Mouse (Mus musculus) limb, embryonic 11.5 days (tissue): Measurements from ENCODE around the gene Nol10. TPM values are rescaled to one million over a fixed set of nuclear protein-coding genes. Genes with fewer than 3 reads are reported as not detected.

ENCODE experiments used
- ATAC-seq: fragments of 200-750 bp; cut with Nextera tagmentation; 2 replicates; pipeline ENCODE4 v1.8.0; 2017; ENCODE audit warnings: low read depth; ENCODE audit not compliant: insufficient number of reproducible peaks, low FRiP score, low TSS enrichment
- DNase-seq: peaks from one replicate; pipeline ENCODE4 v3.0.0-alpha.2; 2015; ENCODE audit warnings: low spot score
- H3K27ac ChIP-seq: fragments of 300-500 bp; sonication (generic); replicated peaks from 2 replicates; pipeline ENCODE4 v1.5.1; 2014; ENCODE audit warnings: low read depth, mild to moderate bottlenecking, low read length
- H3K27me3 ChIP-seq: fragments of 300-500 bp; sonication (generic); 2 replicates; pipeline ENCODE4 v1.6.1; 2014; ENCODE audit warnings: mild to moderate bottlenecking, low read length, mixed read lengths; ENCODE audit not compliant: control insufficient read depth, insufficient read depth
- H3K36me3 ChIP-seq: fragments of 300-500 bp; sonication (generic); 2 replicates; pipeline ENCODE4 v1.6.1; 2014; ENCODE audit warnings: mild to moderate bottlenecking, low read length, moderate library complexity, mixed read lengths; ENCODE audit not compliant: control insufficient read depth, insufficient read depth
- H3K4me1 ChIP-seq: fragments of 300-500 bp; sonication (generic); 2 replicates; pipeline ENCODE4 v1.6.1; 2014; ENCODE audit warnings: low read length, mixed read lengths; ENCODE audit not compliant: control insufficient read depth, insufficient read depth
- H3K4me2 ChIP-seq: fragments of 300-500 bp; sonication (generic); 2 replicates; pipeline ENCODE4 v1.6.1; 2014; ENCODE audit warnings: low read depth, mild to moderate bottlenecking, moderate library complexity; ENCODE audit not compliant: severe bottlenecking
- H3K4me3 ChIP-seq: fragments of 300-500 bp; sonication (generic); 2 replicates; pipeline ENCODE4 v1.5.1; 2014; ENCODE audit warnings: low read depth, low read length
- H3K9ac ChIP-seq: fragments of 300-500 bp; sonication (generic); 2 replicates; pipeline ENCODE4 v1.6.1; 2014; ENCODE audit warnings: mild to moderate bottlenecking, low read length
- H3K9me3 ChIP-seq: fragments of 300-500 bp; sonication (generic); 2 replicates; pipeline ENCODE4 v1.6.1; 2016; ENCODE audit warnings: low read length; ENCODE audit not compliant: control insufficient read depth
- WGBS: fragments of 180-500 bp; shearing (Covaris S2); extraction: QIAGEN DNeasy Blood & Tissue Kit; methylation state at CpG from one replicate; pipeline ENCODE4 v1.1.7; 2014; 5-methylcytosine and 5-hydroxymethylcytosine counted together
- polyA plus RNA-seq: library from polyadenylated mRNA; unstranded; fragments of >200 nt; fragmentation: Nextera tagmentation; extraction: Ambion mirVana; gene quantifications from 2 replicates; pipeline ENCODE4 v1.2.1, GENCODE M21; 2014

Gene Nol10
- polyA plus RNA-seq, 1 experiment from 2014 or later, result 35.4 TPM

DNA sequence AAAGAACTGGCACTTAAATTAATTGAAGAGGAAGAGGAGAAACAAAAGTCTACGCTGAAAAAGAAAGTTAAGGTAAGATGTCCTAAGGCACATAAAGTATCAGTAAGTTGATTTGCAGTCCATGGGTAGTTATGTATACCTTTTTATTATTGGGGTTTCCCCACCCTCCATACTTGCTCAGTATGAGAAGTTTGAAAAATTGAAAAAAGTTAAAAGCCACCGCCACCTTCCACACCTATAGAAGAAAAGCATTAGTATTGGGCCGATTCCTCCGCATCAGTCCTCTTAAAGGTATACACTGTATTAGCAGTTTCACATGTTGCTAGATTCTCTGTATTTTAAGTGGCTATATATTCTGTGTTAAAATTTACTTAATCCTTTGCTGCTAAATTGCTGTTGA is 58.6 kb downstream of the Nol10 start:
- DNase-seq (no peak), ATAC-seq (no peak)
- H3K4me2 ChIP-seq, result no peak overlapping the region
- no peaks in the 10 kb centered on the region for H3K4me1 ChIP-seq
- H3K9me3 ChIP-seq, result no peaks in the 10 kb centered on the region
- no peak overlapping the region for H3K4me3 ChIP-seq
- no peaks in the 10 kb centered on the region for H3K27me3 ChIP-seq
- WGBS, result 95% methylated on average over 4 of the region's 4 CpGs
- H3K27ac ChIP-seq, result no peak overlapping the region
- H3K36me3 ChIP-seq, result peaks cover 5% of the 10 kb centered on the region; the same call in 1 of the 2 replicates
- H3K9ac ChIP-seq, result no peak overlapping the region

DNA sequence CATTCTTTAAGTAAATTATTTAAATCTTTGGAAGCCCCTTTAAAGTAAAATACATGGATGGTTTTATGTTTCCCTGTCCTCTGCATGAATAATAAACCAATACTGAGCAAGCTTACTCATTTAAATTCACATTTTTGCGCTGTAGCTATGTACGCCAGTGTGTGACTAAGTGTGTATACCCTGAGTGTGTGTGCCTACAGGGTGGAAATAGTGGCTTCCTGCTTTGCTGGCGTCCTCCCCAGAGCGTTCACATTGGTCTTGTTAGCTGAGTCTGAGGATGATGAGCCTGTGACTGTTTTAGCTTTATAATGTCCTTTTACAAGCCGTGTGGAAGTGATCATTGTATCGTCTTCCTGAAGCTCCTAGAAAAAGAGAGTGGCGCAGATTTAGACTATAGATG is 60.1 kb downstream of the Nol10 start:
- H3K4me2 ChIP-seq, result no peak overlapping the region
- H3K27me3 ChIP-seq, result no peaks in the 10 kb centered on the region
- ATAC-seq (no peak), DNase-seq (no peak)
- 93% methylated on average over 7 of the region's 7 CpGs for WGBS
- no peaks in the 10 kb centered on the region for H3K4me1 ChIP-seq
- no peak overlapping the region for H3K9ac ChIP-seq
- peaks cover 5% of the 10 kb centered on the region; the same call in 1 of the 2 replicates for H3K36me3 ChIP-seq
- H3K27ac ChIP-seq, result no peak overlapping the region
- H3K9me3 ChIP-seq, result no peaks in the 10 kb centered on the region
- H3K4me3 ChIP-seq, result no peak overlapping the region

DNA sequence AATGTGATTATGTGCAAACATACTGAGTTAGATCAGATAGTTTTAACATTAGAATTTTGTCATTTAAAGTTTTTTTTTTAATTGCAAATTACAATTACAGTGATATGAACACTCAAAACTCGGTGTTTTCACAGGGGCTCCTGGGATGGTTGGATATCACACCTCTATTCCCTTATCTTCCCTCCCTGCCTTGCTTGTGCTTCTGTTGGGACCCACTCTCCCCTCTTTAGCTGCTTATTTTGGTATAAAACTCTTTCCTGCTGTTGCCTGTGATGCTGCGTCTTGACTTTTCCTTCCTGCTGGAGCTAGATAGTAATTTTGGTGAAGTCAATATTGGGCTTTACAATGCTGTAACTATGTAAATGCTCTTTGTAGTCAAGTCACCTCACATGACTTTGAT is 63.0 kb downstream of the Nol10 start:
- no peak for ATAC-seq
- H3K9ac ChIP-seq, result no peak overlapping the region
- no peaks in the 10 kb centered on the region for H3K4me1 ChIP-seq
- no peak overlapping the region for H3K27ac ChIP-seq
- WGBS, result 72% methylated on average over 2 of the region's 2 CpGs
- DNase-seq, result no peak
- no peak overlapping the region for H3K4me2 ChIP-seq
- H3K36me3 ChIP-seq, result peaks cover 4% of the 10 kb centered on the region; the same call in 1 of the 2 replicates
- no peaks in the 10 kb centered on the region for H3K9me3 ChIP-seq
- H3K27me3 ChIP-seq, result no peaks in the 10 kb centered on the region
- no peak overlapping the region for H3K4me3 ChIP-seq

DNA sequence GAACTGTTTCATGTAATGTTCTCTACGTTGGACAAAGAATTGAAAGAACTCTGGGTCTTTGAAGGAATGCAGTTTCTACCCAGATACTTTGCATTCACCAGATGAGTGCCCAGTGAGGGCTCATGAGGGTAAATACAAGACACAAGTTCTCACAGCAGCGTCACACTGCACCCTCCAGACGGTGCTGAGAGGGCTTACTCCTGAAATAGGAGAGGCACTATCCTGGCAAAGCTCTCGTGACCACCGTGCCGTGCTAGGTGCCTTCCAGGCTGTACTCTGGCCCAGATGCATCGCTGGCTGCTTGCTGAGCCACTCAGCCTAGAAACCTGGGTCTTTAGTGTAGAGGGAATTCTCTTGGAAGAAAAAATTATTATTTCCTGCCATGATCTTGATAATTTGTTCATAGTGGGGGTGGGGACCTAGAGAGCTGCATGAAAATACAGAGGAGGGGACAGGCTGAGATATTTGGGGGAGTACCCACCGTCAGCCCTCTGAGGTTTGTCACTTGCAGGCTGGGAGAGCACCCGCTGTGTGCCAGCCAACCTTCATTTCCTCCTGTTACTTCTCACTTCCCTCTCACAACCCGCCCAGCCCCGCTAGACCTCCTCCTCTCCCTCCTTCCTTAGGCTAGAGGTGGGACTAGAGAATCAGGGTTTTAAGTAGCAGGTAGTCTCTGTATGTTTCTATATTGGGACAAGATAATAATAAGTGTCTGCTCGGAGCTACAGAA is 63.7 kb downstream of the Nol10 start:
- Histone ChIP-seq H3K9ac (no peak overlapping the region), H3K4me3 (no peak overlapping the region), H3K4me2 (no peak overlapping the region), H3K27ac (no peak overlapping the region), H3K27me3 (no peaks in the 10 kb centered on the region), H3K36me3 (peaks cover 2% of the 10 kb centered on the region; the same call in 1 of the 2 replicates), H3K9me3 (no peaks in the 10 kb centered on the region), H3K4me1 (no peaks in the 10 kb centered on the region)
- no peak for ATAC-seq
- WGBS, result 47% methylated on average over 12 of the region's 12 CpGs
- no peak for DNase-seq

DNA sequence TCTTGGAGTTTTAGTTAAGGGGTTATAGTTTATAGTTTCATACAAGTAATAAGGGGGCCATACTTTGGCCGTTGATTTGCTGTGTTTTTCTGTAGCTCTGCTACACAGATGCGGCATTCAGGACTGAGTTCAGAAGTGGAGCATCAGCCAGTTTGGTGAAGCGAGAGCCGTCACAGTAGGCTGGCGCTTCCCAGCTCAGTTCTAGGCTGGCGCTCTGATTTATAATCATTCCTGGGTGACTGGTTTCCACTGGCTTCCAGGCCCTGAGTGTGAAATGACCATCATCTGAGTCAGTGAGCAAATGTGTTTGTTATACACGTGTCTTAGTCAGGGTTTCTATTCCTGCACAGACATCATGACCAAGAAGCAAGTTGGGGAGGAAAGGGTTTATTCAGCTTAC is 66.5 kb downstream of the Nol10 start:
- Histone ChIP-seq H3K4me3 (no peak overlapping the region), H3K36me3 (peaks cover 3% of the 10 kb centered on the region), H3K9me3 (no peaks in the 10 kb centered on the region), H3K27ac (no peak overlapping the region), H3K9ac (no peak overlapping the region), H3K4me2 (no peak overlapping the region), H3K27me3 (no peaks in the 10 kb centered on the region), H3K4me1 (no peaks in the 10 kb centered on the region)
- no peak for DNase-seq
- ATAC-seq, result no peak
- 85% methylated on average over 7 of the region's 7 CpGs for WGBS

DNA sequence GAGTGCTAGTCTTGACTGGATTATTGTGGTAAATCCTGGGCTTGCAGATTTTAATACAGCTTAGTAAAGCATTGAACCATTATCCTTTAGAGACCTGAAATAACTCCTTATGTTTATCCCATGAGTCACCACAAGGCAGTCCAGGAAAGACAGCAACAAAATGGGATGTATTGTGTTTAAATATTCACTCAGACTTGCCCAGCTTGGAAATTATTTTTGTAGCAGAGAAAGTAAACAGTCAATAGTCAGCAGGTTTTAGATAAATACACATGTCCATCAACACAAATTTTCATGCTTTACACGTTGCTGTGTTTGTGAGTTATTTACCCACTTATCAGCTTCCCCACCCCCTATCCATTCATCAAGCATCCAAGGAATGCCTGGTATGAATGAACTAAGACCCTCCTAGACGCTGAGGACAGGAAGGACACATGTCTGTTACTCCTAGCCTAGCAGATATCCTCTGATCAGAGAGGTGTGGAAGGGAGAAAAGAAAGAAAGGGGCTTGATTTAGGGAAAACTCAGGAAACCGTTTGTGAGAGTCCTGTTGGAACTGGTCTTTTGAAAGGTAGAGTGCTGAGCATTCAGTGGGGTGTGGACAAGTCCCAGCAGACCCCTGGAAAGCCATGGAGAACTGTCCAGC is 72.0 kb downstream of the Nol10 start:
- Histone ChIP-seq H3K9me3 (no peaks in the 10 kb centered on the region), H3K27ac (no peak overlapping the region), H3K9ac (no peak overlapping the region), H3K4me3 (no peak overlapping the region), H3K4me2 (no peak overlapping the region), H3K27me3 (no peaks in the 10 kb centered on the region), H3K36me3 (peaks cover 4% of the 10 kb centered on the region), H3K4me1 (no peaks in the 10 kb centered on the region)
- ATAC-seq (no peak), DNase-seq (no peak)
- 48% methylated on average over 3 of the region's 3 CpGs for WGBS

DNA sequence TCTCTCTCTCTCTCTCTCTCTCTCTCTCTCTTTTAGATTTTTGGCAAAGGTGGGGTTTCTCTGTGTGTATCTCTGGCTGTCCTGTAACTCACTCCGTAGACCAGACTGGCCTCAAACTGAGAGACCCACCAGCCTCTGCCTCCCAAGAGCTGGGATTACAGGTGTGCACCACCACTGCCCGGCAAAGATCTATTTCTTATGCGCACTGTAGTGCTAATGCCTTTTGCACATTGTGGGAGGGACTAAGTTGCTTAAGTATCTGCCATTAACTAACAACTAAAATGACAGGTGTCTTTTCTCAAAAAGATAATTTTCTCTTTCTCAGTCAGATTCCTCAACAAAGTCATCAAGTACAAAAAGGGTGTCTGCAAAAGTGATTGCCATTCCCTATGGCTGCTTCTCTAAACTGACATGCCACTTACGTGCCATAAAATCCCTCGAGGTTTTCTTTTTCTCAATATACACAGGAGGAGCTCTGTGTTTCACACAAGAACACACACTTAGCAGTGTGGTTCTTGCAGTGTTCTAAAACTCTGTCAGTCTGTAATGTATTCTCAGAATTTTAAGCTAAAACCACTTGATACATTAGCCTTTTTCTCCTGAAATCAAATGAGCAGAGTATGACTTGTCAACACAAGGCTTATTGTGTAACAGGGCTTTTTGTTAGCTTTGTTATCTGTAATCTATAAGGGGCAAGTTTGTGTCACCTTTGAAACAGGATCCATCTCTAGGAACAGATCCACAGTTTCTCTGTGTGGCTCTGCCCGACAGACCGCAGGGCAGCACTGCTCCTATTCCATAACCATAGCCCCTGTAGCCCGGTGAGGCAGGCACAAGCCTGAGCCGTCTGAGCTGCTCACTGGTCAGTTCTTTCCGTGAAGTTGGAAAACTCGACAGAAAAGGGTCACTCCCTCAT is 77.3 kb downstream of the Nol10 start:
- H3K9ac ChIP-seq, result no peak overlapping the region
- H3K9me3 ChIP-seq, result no peaks in the 10 kb centered on the region
- no peak for DNase-seq
- H3K4me2 ChIP-seq, result no peak overlapping the region
- peaks cover 4% of the 10 kb centered on the region; the same call in 1 of the 2 replicates for H3K36me3 ChIP-seq
- no peak overlapping the region for H3K4me3 ChIP-seq
- no peak overlapping the region for H3K27ac ChIP-seq
- ATAC-seq, result no peak
- WGBS, result 88% methylated on average over 11 of the region's 11 CpGs
- H3K27me3 ChIP-seq, result no peaks in the 10 kb centered on the region
- no peaks in the 10 kb centered on the region for H3K4me1 ChIP-seq

DNA sequence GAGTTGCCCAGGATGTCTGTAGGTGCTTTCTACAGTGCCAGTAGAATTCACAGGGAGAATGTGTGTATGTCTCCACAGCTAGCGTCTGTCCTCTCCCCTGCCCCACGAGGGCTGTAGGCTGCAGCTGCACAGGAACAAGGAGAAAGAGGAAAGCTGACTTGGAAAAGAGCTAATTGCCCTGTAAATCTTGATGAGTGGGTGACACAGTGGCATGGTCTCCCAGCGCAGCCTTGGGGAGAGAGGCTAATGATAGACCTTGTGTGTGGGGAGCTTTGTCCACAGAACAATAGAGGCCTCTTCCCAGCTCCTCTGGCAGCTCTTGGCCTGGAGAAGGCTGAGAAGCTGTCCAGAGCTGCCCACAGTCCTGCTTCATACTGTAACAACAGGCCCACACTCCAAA is 78.5 kb downstream of the Nol10 start:
- no peak overlapping the region for H3K4me3 ChIP-seq
- no peak overlapping the region for H3K27ac ChIP-seq
- H3K4me1 ChIP-seq, result no peaks in the 10 kb centered on the region
- no peaks in the 10 kb centered on the region for H3K9me3 ChIP-seq
- no peak overlapping the region for H3K4me2 ChIP-seq
- WGBS, result 55% methylated on average over 3 of the region's 3 CpGs
- H3K27me3 ChIP-seq, result no peaks in the 10 kb centered on the region
- ATAC-seq (no peak), DNase-seq (no peak)
- H3K36me3 ChIP-seq, result peaks cover 10% of the 10 kb centered on the region; the same call in 1 of the 2 replicates
- H3K9ac ChIP-seq, result no peak overlapping the region
